Mouse (Mus musculus) erythroblast, embryonic 14.5 days (primary cell): Measurements from ENCODE around the gene Cse1l.

Source experiments
- GATA1 ChIP-seq: IDR thresholded peaks from 2 replicates; pipeline ENCODE4 v1.6.1; 2012; ENCODE audit warnings: low read length, inconsistent platforms, mixed read lengths
- TAL1 ChIP-seq: IDR thresholded peaks from 3 replicates; pipeline ENCODE4 v1.6.1; 2012; ENCODE audit warnings: low read length, inconsistent platforms, mixed read lengths

GRCm38 (mm10) chr2:166893036-166893435 lies 12.8 kb upstream of the Cse1l start:
- TF ChIP-seq GATA1 (no peak), TAL1 (no peak)
